Mouse (Mus musculus): Measurements from ENCODE around the gene Gm10134. TPM values are rescaled to one million over a fixed set of nuclear protein-coding genes. Genes with fewer than 3 reads are reported as not detected.
"Not testable (repeated sequence)": the region's sequence is repeated elsewhere in the genome, so short reads cannot be mapped to it uniquely, and the experiment has no call there.

Gm10134 gene
- polyA plus RNA-seq, 2 experiments = not detected

GRCm38 (mm10) chr2:28467860-28468485, 37.9 kb upstream of the Gm10134 start, which contains the start of gene Mrps2:
Gene Mrps2, plus strand, starts transcription at chr2:28468066.
- WGBS (ENCODE audit: insufficient replicate concordance) = under 1% methylated on average over 51 of the region's 52 CpGs
- peak; percentile 81 for ATAC-seq (ENCODE audit: insufficient read depth)
- no peaks in the 10 kb centered on the region for H3K9me3 ChIP-seq (ENCODE audit: control insufficient read depth, low read length)
- peak within 1 kb of the TSS; percentile 79 to 90 for H3K4me3 ChIP-seq (ENCODE audit: insufficient read depth in 1 of 2, low read depth in 2 of 2, low read length in 2 of 2)
- H3K27ac ChIP-seq = no peak within 1 kb of the TSS
- H3K9ac ChIP-seq (replicated peaks) = peak within 1 kb of the TSS; percentile 83
- peaks cover 0 to 10% of the 10 kb centered on the region in 2 experiments; a peak in 2 of 4 replicates for H3K4me1 ChIP-seq (replicated peaks; ENCODE audit: control insufficient read depth in 2 of 2, insufficient read depth in 2 of 2, low read length in 1 of 2)
- peaks cover 8% of the 10 kb centered on the region for H3K36me3 ChIP-seq (replicated peaks; ENCODE audit: control insufficient read depth, insufficient read depth, low read depth)
- H3K4me2 ChIP-seq (ENCODE audit: low read depth) = peak within 1 kb of the TSS; percentile 74
- no peak for TF ChIP-seq EP300 (IDR thresholded peaks at IDR 0.05; ENCODE audit: low read depth)
- TF ChIP-seq CTCF (IDR thresholded peaks at IDR 0.05; ENCODE audit: low read depth) = peak; percentile 88
- peak; percentile 51 to 57 (median 57) for DNase-seq (ENCODE audit: low read depth in 3 of 3, low spot score in 3 of 3)
- peaks cover 11% of the 10 kb centered on the region for H3K27me3 ChIP-seq (ENCODE audit: control insufficient read depth, insufficient read depth, low read length)

DNA sequence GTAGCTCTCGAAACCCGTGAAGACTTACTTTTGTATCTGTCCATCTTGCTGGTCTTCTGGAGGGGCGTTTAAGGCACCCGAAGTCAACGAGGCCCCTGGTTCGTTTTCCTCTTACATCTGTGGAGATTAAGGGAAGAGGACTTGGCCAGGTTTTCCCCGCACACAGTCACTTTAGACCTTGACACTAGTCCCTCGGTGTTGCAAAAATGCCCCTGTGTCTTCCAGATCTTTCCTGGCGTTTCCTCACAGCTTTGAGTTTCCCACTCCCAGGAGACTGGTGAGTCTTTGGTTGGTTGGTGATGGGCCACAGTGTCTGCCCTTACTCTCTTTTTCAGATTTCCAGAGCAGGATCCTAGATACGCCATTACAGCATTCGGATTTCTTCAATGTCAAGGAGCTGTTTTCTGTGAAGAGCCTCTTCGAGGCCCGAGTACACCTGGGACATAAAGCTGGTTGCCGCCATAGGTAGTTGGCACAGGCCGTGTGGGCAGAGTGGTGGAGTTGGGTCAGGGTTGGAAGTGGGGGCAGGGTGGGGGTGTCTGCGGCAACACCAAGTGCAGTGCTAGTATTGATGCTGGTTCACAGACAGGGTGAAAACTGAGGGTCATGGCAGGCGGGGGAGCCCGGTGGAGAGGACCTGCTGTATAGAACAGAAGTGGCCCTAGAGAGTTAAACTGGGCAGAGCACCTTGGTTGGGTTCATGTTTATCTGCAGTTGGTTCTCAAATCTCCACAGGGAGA, 37.2 kb upstream of the Gm10134 start:
- 46% methylated on average over 18 of the region's 18 CpGs for WGBS (ENCODE audit: insufficient replicate concordance)
- no peak for DNase-seq (ENCODE audit: low read depth in 3 of 3, low spot score in 3 of 3)

GRCm38 (mm10) chr2:28469461-28469860, 36.4 kb upstream of the Gm10134 start:
- Histone ChIP-seq H3K4me1 (replicated peaks; ENCODE audit: control insufficient read depth in 2 of 2, insufficient read depth in 2 of 2, low read length in 1 of 2) (peaks cover 0 to 10% of the 10 kb centered on the region in 2 experiments; a peak in 2 of 4 replicates), H3K4me3 (ENCODE audit: insufficient read depth in 1 of 2, low read depth in 2 of 2, low read length in 2 of 2) (no peak overlapping the region), H3K9me3 (ENCODE audit: control insufficient read depth, low read length) (no peaks in the 10 kb centered on the region), H3K27me3 (ENCODE audit: control insufficient read depth, insufficient read depth, low read length) (peaks cover 11% of the 10 kb centered on the region), H3K27ac (no peak overlapping the region), H3K36me3 (replicated peaks; ENCODE audit: control insufficient read depth, insufficient read depth, low read depth) (peaks cover 8% of the 10 kb centered on the region), H3K4me2 (ENCODE audit: low read depth) (no peak overlapping the region), H3K9ac (replicated peaks) (no peak overlapping the region)
- no peak for ATAC-seq (ENCODE audit: insufficient read depth)
- WGBS (ENCODE audit: insufficient replicate concordance) = 84% methylated on average over 14 of the region's 14 CpGs
- DNase-seq (ENCODE audit: low read depth in 3 of 3, low spot score in 3 of 3) = no peak
- TF ChIP-seq CTCF (IDR thresholded peaks at IDR 0.05; ENCODE audit: low read depth) (no peak), EP300 (IDR thresholded peaks at IDR 0.05; ENCODE audit: low read depth) (no peak)

More for the DNA sequence above, 37.2 kb upstream of the Gm10134 start:
- Histone ChIP-seq H3K27ac (no peak overlapping the region), H3K4me3 (ENCODE audit: insufficient read depth in 1 of 2, low read depth in 2 of 2, low read length in 2 of 2) (peak overlapping the region; percentile 79 to 90), H3K9me3 (ENCODE audit: control insufficient read depth, low read length) (no peaks in the 10 kb centered on the region), H3K9ac (replicated peaks) (peak overlapping the region; percentile 83), H3K36me3 (replicated peaks; ENCODE audit: control insufficient read depth, insufficient read depth, low read depth) (peaks cover 8% of the 10 kb centered on the region), H3K27me3 (ENCODE audit: control insufficient read depth, insufficient read depth, low read length) (peaks cover 11% of the 10 kb centered on the region), H3K4me1 (replicated peaks; ENCODE audit: control insufficient read depth in 2 of 2, insufficient read depth in 2 of 2, low read length in 1 of 2) (peaks cover 0 to 10% of the 10 kb centered on the region in 2 experiments; a peak in 2 of 4 replicates), H3K4me2 (ENCODE audit: low read depth) (peak overlapping the region; percentile 74)
- no peak for ATAC-seq (ENCODE audit: insufficient read depth)
- TF ChIP-seq EP300 (IDR thresholded peaks at IDR 0.05; ENCODE audit: low read depth) = no peak
- no peak for TF ChIP-seq CTCF (IDR thresholded peaks at IDR 0.05; ENCODE audit: low read depth)

- WGBS (ENCODE audit: insufficient replicate concordance) = 74% methylated on average over 2 of the region's 2 CpGs
- ATAC-seq (ENCODE audit: insufficient read depth) = no peak
Measured at GRCm38 (mm10) chr2:28470591-28470990, 35.3 kb upstream of the Gm10134 start.

DNA sequence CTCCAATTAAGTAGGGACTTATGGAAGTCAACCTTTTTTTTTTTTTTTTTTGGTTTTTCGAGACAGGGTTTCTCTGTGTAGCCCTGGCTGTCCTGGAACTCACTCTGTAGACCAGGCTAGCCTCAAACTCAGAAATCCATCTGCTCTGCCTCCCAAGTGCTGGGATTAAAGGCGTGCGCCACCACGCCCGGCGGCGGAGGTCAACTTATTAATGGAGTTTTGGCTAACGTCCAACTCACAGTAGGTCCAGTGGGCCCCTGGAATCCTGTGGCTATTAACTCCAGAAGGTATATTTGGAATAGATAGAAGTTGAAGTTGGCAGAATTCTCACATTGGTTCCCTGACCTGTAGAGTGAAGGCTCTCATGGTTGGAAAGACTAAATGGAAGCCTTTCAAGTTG, 33.9 kb upstream of the Gm10134 start:
- not testable (repeated sequence) for H3K4me2 ChIP-seq (ENCODE audit: low read depth); H3K9me3 ChIP-seq (ENCODE audit: control insufficient read depth, low read length); H3K27me3 ChIP-seq (ENCODE audit: control insufficient read depth, insufficient read depth, low read length); H3K4me1 ChIP-seq (replicated peaks; ENCODE audit: control insufficient read depth in 2 of 2, insufficient read depth in 2 of 2, low read length in 1 of 2); H3K36me3 ChIP-seq (replicated peaks; ENCODE audit: control insufficient read depth, insufficient read depth, low read depth); ATAC-seq (ENCODE audit: insufficient read depth); DNase-seq (ENCODE audit: low read depth in 3 of 3, low spot score in 3 of 3); H3K9ac ChIP-seq (replicated peaks); H3K4me3 ChIP-seq (ENCODE audit: insufficient read depth in 1 of 2, low read depth in 2 of 2, low read length in 2 of 2); H3K27ac ChIP-seq
- WGBS (ENCODE audit: insufficient replicate concordance) = 79% methylated on average over 7 of the region's 8 CpGs

More at GRCm38 (mm10) chr2:28470591-28470990, 35.3 kb upstream of the Gm10134 start:
- no peaks in the 10 kb centered on the region for H3K9me3 ChIP-seq (ENCODE audit: control insufficient read depth, low read length)
- peaks cover 0 to 10% of the 10 kb centered on the region in 2 experiments; a peak in 2 of 4 replicates for H3K4me1 ChIP-seq (replicated peaks; ENCODE audit: control insufficient read depth in 2 of 2, insufficient read depth in 2 of 2, low read length in 1 of 2)
- no peak overlapping the region for H3K4me3 ChIP-seq (ENCODE audit: insufficient read depth in 1 of 2, low read depth in 2 of 2, low read length in 2 of 2)
- no peak overlapping the region for H3K4me2 ChIP-seq (ENCODE audit: low read depth)
- TF ChIP-seq CTCF (IDR thresholded peaks at IDR 0.05; ENCODE audit: low read depth) = no peak
- no peak for TF ChIP-seq EP300 (IDR thresholded peaks at IDR 0.05; ENCODE audit: low read depth)
- H3K36me3 ChIP-seq (replicated peaks; ENCODE audit: control insufficient read depth, insufficient read depth, low read depth) = peaks cover 8% of the 10 kb centered on the region
- H3K27me3 ChIP-seq (ENCODE audit: control insufficient read depth, insufficient read depth, low read length) = peaks cover 7% of the 10 kb centered on the region; the same call in 1 of the 2 replicates
- H3K9ac ChIP-seq (replicated peaks) = no peak overlapping the region
- DNase-seq (ENCODE audit: low read depth in 3 of 3, low spot score in 3 of 3) = no peak
- no peak overlapping the region for H3K27ac ChIP-seq

GRCm38 (mm10) chr2:28477993-28478392, 27.9 kb upstream of the Gm10134 start:
- 72% methylated on average over 5 of the region's 5 CpGs for WGBS (ENCODE audit: insufficient replicate concordance)
- not testable (repeated sequence) for H3K9ac ChIP-seq (replicated peaks); ATAC-seq (ENCODE audit: insufficient read depth); H3K9me3 ChIP-seq (ENCODE audit: control insufficient read depth, low read length); H3K4me1 ChIP-seq (replicated peaks; ENCODE audit: control insufficient read depth in 2 of 2, insufficient read depth in 2 of 2, low read length in 1 of 2); H3K36me3 ChIP-seq (replicated peaks; ENCODE audit: control insufficient read depth, insufficient read depth, low read depth); H3K27ac ChIP-seq; H3K4me3 ChIP-seq (ENCODE audit: insufficient read depth in 1 of 2, low read depth in 2 of 2, low read length in 2 of 2); DNase-seq (ENCODE audit: low read depth in 3 of 3, low spot score in 3 of 3); H3K27me3 ChIP-seq (ENCODE audit: control insufficient read depth, insufficient read depth, low read length); H3K4me2 ChIP-seq (ENCODE audit: low read depth)
